Mouse (Mus musculus): ENCODE results near the gene Wbp4. TPM values are rescaled to one million over a fixed set of nuclear protein-coding genes. Genes with fewer than 3 reads are reported as not detected.

Wbp4 gene
- polyA plus RNA-seq, 1 experiment from 2014 or later: 46.8 TPM

DNA sequence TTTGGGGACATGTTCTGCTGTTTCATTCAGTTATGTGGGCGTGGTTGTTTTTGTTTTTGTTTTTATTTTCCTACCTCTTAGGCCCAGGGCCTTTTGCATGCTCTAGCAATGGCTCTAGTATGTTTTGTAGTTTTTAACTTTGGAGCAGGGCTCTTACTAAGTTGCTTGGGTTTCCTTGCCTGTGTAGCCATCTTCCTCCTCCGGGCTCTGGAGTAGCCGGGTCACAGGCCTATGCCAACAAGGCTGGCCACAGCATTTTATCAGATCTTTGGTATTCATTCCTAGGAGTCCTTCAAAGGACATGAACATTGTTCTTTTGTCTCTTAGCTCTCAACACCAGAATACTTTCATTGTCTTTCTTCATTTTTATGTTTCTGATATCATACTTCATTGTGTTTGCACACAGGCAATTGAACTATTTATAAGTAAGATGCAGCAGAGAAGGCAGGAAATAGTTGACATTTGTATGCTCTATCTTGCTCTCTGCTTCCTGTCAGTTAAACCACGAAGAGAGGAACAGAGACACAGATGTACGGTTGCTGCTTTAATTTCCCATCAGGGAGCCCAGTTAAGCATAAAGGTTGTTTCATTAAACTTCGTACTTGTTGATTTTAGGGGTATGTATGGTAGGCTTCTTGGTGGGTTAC, 40.3 kb upstream of the Wbp4 start:
- H3K4me2 ChIP-seq (ENCODE audit: low read length): no peak overlapping the region
- TF ChIP-seq CTCF (IDR thresholded peaks at IDR 0.05; ENCODE audit: low read depth): no peak
- DNase-seq (ENCODE audit: low spot score) (peak; percentile 32), ATAC-seq (replicated peaks; ENCODE audit: low FRiP score, low read depth) (no peak)
- peaks cover 17% of the 10 kb centered on the region; the same call in 1 of the 2 replicates for H3K4me1 ChIP-seq (replicated peaks; ENCODE audit: insufficient read depth, low read length)
- no peak overlapping the region for H3K4me3 ChIP-seq (replicated peaks; ENCODE audit: low read depth, low read length)
- peak overlapping the region; percentile 39; the same call in 1 of the 2 replicates for H3K27ac ChIP-seq
- no peak overlapping the region for H3K9ac ChIP-seq (ENCODE audit: low read depth, low read length)
- no peaks in the 10 kb centered on the region for H3K9me3 ChIP-seq (replicated peaks; ENCODE audit: low read length)
- no peaks in the 10 kb centered on the region for H3K27me3 ChIP-seq (ENCODE audit: insufficient read depth, low read length)
- 61% methylated on average over 6 of the region's 6 CpGs for WGBS
- no peaks in the 10 kb centered on the region for H3K36me3 ChIP-seq (ENCODE audit: insufficient read depth, low read length)

DNA sequence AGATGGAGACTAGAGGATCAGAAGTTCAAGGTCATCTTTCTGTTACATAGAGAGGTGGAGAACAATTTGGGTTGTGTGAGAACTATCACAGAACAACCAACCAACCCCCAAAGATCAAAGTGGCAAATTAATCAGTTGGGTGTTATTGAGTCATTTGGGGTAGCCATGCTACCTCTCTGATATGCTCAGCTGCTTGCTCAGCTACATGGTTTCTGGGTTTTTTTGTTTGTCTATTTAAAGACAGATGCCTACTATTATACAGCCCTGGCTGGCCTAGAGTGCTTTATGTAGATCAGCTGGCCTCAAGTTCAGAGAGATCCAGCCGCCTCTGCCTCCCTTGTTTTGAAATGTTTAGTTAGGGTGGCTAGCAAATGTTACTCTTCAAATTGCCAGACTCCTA, 39.7 kb upstream of the Wbp4 start:
- no peaks in the 10 kb centered on the region for H3K36me3 ChIP-seq (ENCODE audit: insufficient read depth, low read length)
- H3K27me3 ChIP-seq (ENCODE audit: insufficient read depth, low read length): no peaks in the 10 kb centered on the region
- peaks cover 17% of the 10 kb centered on the region; the same call in 1 of the 2 replicates for H3K4me1 ChIP-seq (replicated peaks; ENCODE audit: insufficient read depth, low read length)
- H3K9me3 ChIP-seq (replicated peaks; ENCODE audit: low read length): no peaks in the 10 kb centered on the region
- H3K4me3 ChIP-seq (replicated peaks; ENCODE audit: low read depth, low read length): no peak overlapping the region
- no peak overlapping the region for H3K4me2 ChIP-seq (ENCODE audit: low read length)
- 93% methylated on average over 1 of the region's 1 CpGs for WGBS
- TF ChIP-seq CTCF (IDR thresholded peaks at IDR 0.05; ENCODE audit: low read depth): no peak
- peak overlapping the region; percentile 39; the same call in 1 of the 2 replicates for H3K27ac ChIP-seq
- DNase-seq (ENCODE audit: low spot score) (no peak), ATAC-seq (replicated peaks; ENCODE audit: low FRiP score, low read depth) (no peak)
- no peak overlapping the region for H3K9ac ChIP-seq (ENCODE audit: low read depth, low read length)

DNA sequence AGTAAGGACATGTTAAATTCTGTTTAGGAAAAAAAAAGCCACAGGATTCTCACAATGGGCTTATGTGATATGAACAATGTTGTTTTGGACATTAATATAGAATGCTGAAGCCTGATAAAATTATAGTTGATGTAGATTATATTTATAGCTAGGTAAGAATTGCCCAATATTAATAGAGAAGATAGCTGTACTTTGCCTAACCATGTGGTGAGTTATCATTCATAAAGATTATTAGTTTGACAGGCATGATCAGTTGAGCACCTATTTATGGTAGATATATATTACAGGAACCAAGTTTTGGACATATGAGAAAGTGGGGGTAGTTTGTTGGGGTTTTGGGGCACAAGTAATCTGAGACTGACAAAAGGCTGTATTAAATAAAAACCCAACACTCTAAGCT, 39.3 kb upstream of the Wbp4 start:
- H3K9me3 ChIP-seq (replicated peaks; ENCODE audit: low read length): no peaks in the 10 kb centered on the region
- H3K4me3 ChIP-seq (replicated peaks; ENCODE audit: low read depth, low read length): no peak overlapping the region

DNA sequence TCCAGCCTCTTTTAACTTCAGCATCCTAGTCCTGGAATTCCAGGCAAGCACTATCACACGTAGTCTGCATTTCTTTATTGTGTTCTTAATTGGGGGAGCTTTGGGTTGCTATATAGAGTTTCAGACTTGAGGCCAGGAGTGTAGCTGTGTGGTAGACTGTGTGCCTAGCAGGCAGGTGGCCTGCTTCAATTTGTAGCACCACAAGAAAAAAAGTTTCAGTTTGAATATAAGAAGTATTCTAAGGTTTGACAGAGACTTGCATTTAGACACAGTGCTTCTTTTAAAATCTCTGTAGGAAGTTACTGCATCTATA, 38.3 kb upstream of the Wbp4 start:
- Histone ChIP-seq H3K27me3 (ENCODE audit: insufficient read depth, low read length) (no peaks in the 10 kb centered on the region), H3K9me3 (replicated peaks; ENCODE audit: low read length) (no peaks in the 10 kb centered on the region), H3K36me3 (ENCODE audit: insufficient read depth, low read length) (no peaks in the 10 kb centered on the region), H3K4me3 (replicated peaks; ENCODE audit: low read depth, low read length) (no peak overlapping the region), H3K4me1 (replicated peaks; ENCODE audit: insufficient read depth, low read length) (peaks cover 17% of the 10 kb centered on the region; the same call in 1 of the 2 replicates), H3K4me2 (ENCODE audit: low read length) (no peak overlapping the region), H3K27ac (no peak overlapping the region), H3K9ac (ENCODE audit: low read depth, low read length) (no peak overlapping the region)
- DNase-seq (ENCODE audit: low spot score) (no peak), ATAC-seq (replicated peaks; ENCODE audit: low FRiP score, low read depth) (no peak)
- no peak for TF ChIP-seq CTCF (IDR thresholded peaks at IDR 0.05; ENCODE audit: low read depth)
- WGBS: 47% methylated on average over 1 of the region's 1 CpGs

More for the DNA sequence above, 39.3 kb upstream of the Wbp4 start:
- TF ChIP-seq CTCF (IDR thresholded peaks at IDR 0.05; ENCODE audit: low read depth): no peak
- H3K36me3 ChIP-seq (ENCODE audit: insufficient read depth, low read length): no peaks in the 10 kb centered on the region
- H3K4me2 ChIP-seq (ENCODE audit: low read length): no peak overlapping the region
- DNase-seq (ENCODE audit: low spot score) (no peak), ATAC-seq (replicated peaks; ENCODE audit: low FRiP score, low read depth) (no peak)
- H3K4me1 ChIP-seq (replicated peaks; ENCODE audit: insufficient read depth, low read length): peaks cover 17% of the 10 kb centered on the region; the same call in 1 of the 2 replicates
- H3K27me3 ChIP-seq (ENCODE audit: insufficient read depth, low read length): no peaks in the 10 kb centered on the region
- H3K27ac ChIP-seq: 0 out of 2 replicates have a peak overlapping the region, but pooled peaks have one; percentile 39
- no peak overlapping the region for H3K9ac ChIP-seq (ENCODE audit: low read depth, low read length)

DNA sequence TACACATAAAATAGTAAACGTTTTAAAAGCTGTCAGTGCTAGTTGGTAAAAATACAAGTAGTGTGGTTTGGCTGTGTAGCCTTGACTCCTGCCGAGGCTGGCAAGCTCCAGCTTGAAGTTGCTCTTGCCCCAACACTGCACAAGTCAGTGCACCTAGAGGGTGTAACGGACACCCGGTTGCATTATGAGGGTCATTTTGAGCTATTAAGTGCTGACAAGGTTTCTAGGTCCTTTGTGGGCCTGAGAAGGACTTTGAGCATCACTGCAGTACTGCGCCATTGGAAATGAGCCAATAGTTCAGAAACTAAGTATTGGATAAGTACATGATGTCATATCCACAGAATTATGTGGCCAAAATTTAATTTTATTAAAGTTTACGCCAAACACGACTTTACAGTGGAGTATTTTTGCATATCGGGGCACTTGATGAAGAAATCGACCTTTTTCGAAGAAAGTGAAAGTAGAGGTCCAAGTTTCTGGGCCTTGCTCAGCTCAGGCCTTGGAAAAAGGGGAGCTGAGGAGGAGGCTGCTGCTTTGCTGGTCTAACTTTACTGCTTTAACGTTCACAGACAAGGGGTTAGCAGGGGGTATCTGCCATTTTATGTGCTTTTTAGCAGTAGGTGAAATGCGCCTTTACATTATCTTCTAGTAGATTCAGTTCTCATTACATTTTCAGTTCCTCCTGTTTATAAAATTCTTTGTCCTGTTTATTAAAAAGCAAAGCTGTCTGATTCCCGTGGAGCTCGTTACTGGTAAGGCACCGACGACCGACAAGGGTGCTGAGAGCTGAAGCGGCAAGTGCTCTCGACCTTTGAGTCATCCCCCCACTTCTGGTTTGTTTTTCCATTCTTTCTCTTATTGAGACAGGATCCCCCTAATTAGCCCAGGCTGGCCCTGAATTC, 37.7 kb upstream of the Wbp4 start:
- no peak overlapping the region for H3K4me2 ChIP-seq (ENCODE audit: low read length)
- H3K4me3 ChIP-seq (replicated peaks; ENCODE audit: low read depth, low read length): no peak overlapping the region
- no peaks in the 10 kb centered on the region for H3K36me3 ChIP-seq (ENCODE audit: insufficient read depth, low read length)
- no peak for ATAC-seq (replicated peaks; ENCODE audit: low FRiP score, low read depth)
- WGBS: 65% methylated on average over 19 of the region's 19 CpGs
- no peak for DNase-seq (ENCODE audit: low spot score)
- no peaks in the 10 kb centered on the region for H3K27me3 ChIP-seq (ENCODE audit: insufficient read depth, low read length)
- TF ChIP-seq CTCF (IDR thresholded peaks at IDR 0.05; ENCODE audit: low read depth): no peak
- no peak overlapping the region for H3K27ac ChIP-seq
- H3K9me3 ChIP-seq (replicated peaks; ENCODE audit: low read length): no peaks in the 10 kb centered on the region
- H3K9ac ChIP-seq (ENCODE audit: low read depth, low read length): no peak overlapping the region
- H3K4me1 ChIP-seq (replicated peaks; ENCODE audit: insufficient read depth, low read length): peaks cover 17% of the 10 kb centered on the region; the same call in 1 of the 2 replicates

DNA sequence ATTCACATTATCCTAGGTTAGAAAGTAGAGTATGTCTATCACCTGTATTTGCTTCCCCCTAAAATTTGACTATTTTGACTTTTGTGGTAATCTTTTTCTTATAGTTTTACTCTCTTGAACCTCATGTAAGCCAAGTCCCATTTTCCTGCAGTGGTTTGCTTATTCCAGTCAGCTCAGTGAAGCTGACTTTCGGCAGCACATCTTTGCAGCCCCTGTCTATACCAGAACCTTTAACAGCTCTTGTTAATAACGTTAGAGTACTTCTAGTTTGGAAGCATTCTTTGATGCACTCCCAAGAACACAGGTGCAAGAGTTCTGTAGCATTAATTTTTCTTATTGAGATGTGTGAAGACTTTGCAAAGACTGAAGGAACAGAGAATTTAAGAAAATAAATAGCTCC, 36.8 kb upstream of the Wbp4 start:
- WGBS: 78% methylated on average over 2 of the region's 2 CpGs
- Histone ChIP-seq H3K4me2 (ENCODE audit: low read length) (no peak overlapping the region), H3K36me3 (ENCODE audit: insufficient read depth, low read length) (no peaks in the 10 kb centered on the region), H3K27ac (no peak overlapping the region), H3K4me1 (replicated peaks; ENCODE audit: insufficient read depth, low read length) (peaks cover 16% of the 10 kb centered on the region; the same call in 1 of the 2 replicates), H3K27me3 (ENCODE audit: insufficient read depth, low read length) (no peaks in the 10 kb centered on the region), H3K9me3 (replicated peaks; ENCODE audit: low read length) (no peaks in the 10 kb centered on the region), H3K9ac (ENCODE audit: low read depth, low read length) (no peak overlapping the region), H3K4me3 (replicated peaks; ENCODE audit: low read depth, low read length) (no peak overlapping the region)
- no peak for DNase-seq (ENCODE audit: low spot score)
- no peak for ATAC-seq (replicated peaks; ENCODE audit: low FRiP score, low read depth)
- TF ChIP-seq CTCF (IDR thresholded peaks at IDR 0.05; ENCODE audit: low read depth): no peak
